Mouse (Mus musculus): Measurements from ENCODE around the gene Kpna6. TPM values are rescaled to one million over a fixed set of nuclear protein-coding genes. Genes with fewer than 3 reads are reported as not detected.

Kpna6 gene
- polyA plus RNA-seq, 1 experiment from 2014 or later = 14.9 TPM

DNA sequence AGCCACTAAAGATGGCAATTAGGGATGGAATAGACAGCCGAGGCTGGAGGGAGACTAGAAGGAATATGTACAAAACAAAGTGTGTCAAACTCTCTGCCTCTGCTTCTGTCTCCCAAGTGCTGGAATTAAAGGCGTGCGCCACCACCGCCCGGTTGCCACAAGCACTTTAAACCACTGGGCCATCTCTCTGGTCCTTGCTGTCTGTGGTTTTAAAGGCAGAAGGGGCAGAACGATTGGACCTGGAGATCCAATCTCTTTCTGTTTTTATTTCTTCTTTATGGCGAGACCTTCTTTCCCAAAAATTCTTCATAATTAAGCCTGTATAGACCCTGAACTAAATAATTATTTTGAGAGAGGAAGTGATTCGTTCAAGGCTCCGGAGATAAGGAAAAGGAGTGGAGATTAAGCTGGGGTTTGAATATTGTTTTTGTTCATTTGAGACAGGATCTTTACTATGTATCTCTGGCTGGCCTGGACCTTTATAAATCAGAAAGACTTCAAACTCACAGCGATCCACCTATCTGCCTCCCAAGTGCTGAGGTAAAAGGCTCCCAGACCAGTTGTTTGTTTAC, 397 bp upstream of the Kpna6 start:
- ATAC-seq (ENCODE audit: insufficient read depth) (0 out of 2 replicates have a peak, but pooled peaks have one; percentile 1), DNase-seq (peak; percentile 1)
- WGBS = 2% methylated on average over 10 of the region's 10 CpGs
- H3K9ac ChIP-seq = peak overlapping the region; percentile 96
- peak overlapping the region; percentile 94; the same call in 1 of the 2 replicates for H3K27ac ChIP-seq (ENCODE audit: low read depth)
- H3K27me3 ChIP-seq (ENCODE audit: insufficient read depth, low read length) = no peaks in the 10 kb centered on the region
- no peaks in the 10 kb centered on the region for H3K9me3 ChIP-seq (ENCODE audit: low read depth, low read length)
- H3K36me3 ChIP-seq (ENCODE audit: insufficient read depth) = peaks cover 32% of the 10 kb centered on the region
- peak overlapping the region; percentile 87 for H3K4me3 ChIP-seq (ENCODE audit: low read depth, low read length)
- peaks cover 7% of the 10 kb centered on the region for H3K4me1 ChIP-seq (ENCODE audit: insufficient read depth)
- no peak for TF ChIP-seq CTCF (IDR thresholded peaks at IDR 0.05; ENCODE audit: low read depth)
- H3K4me2 ChIP-seq = peak overlapping the region; percentile 91

DNA sequence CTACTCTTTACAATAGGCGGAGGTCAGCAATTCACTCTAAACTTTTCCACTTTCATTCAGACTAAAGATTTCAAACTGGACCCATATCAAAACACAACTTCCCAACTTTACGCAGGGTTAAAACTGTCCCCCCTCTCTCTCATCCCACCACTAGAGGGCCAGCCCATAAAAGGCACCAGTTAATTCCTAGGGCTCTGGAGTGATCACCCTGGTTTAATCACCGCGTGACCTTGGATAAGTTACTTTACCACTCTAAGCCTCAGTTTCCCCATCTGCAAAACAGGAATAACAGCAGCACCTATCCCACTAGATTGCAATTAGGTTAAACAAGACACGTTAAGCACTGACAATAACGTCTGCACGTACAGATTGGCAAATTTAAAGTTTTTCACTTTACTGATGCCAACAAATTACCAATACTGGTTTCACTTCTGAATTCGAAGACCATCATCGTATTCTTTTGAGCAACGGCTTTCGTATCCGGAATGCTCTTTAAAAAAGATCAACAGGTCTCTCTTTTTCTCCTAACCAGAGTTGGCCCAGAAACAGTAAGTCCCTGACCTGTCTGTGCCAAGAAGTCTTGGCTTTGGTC, 980 bp downstream of the Kpna6 start:
- ATAC-seq (ENCODE audit: insufficient read depth) (peak; percentile 63), DNase-seq (peak; percentile 83)
- WGBS = 6% methylated on average over 12 of the region's 12 CpGs
- H3K27me3 ChIP-seq (ENCODE audit: insufficient read depth, low read length) = no peaks in the 10 kb centered on the region
- peak overlapping the region; percentile 87 for H3K4me3 ChIP-seq (ENCODE audit: low read depth, low read length)
- peak overlapping the region; percentile 94 for H3K27ac ChIP-seq (ENCODE audit: low read depth)
- H3K9me3 ChIP-seq (ENCODE audit: low read depth, low read length) = no peaks in the 10 kb centered on the region
- peak overlapping the region; percentile 91 for H3K4me2 ChIP-seq
- H3K36me3 ChIP-seq (ENCODE audit: insufficient read depth) = peaks cover 23% of the 10 kb centered on the region
- H3K9ac ChIP-seq = peak overlapping the region; percentile 96
- peaks cover 7% of the 10 kb centered on the region for H3K4me1 ChIP-seq (ENCODE audit: insufficient read depth)
- peak; percentile 87 for TF ChIP-seq CTCF (IDR thresholded peaks at IDR 0.05; ENCODE audit: low read depth)

DNA sequence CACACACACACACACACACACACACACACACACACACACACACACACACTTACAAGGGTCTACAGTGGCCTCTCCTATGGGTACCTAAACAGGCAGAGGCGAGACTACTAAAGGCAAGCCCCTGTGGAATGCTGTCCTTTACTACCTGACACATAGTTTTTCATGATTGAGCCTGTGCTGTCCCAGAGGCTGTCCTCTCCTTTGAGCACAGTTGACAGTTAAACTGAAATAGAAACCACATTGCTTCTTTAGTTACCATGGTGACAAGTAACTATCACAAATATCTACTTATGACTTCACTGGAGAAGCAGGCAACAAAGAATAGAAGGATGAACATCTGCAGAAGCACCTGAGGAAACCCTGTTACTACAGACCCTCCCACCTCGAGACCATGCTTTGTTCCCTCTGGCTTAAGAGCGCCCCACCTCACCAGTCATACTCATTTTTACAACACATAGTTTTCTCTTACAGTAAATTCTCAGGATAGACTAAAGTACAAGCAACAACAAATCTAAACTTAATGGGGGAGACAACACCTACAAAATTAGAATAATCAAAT, 10.2 kb downstream of the Kpna6 start:
- H3K9me3 ChIP-seq (ENCODE audit: low read depth, low read length) = no peaks in the 10 kb centered on the region
- TF ChIP-seq CTCF (IDR thresholded peaks at IDR 0.05; ENCODE audit: low read depth) = no peak
- H3K27ac ChIP-seq (ENCODE audit: low read depth) = no peak overlapping the region
- H3K4me1 ChIP-seq (ENCODE audit: insufficient read depth) = no peaks in the 10 kb centered on the region
- peaks cover 59% of the 10 kb centered on the region for H3K36me3 ChIP-seq (ENCODE audit: insufficient read depth)
- no peak overlapping the region for H3K4me2 ChIP-seq
- DNase-seq (no peak), ATAC-seq (ENCODE audit: insufficient read depth) (no peak)
- no peak overlapping the region for H3K4me3 ChIP-seq (ENCODE audit: low read depth, low read length)
- H3K27me3 ChIP-seq (ENCODE audit: insufficient read depth, low read length) = no peaks in the 10 kb centered on the region
- 73% methylated on average over 3 of the region's 3 CpGs for WGBS
- no peak overlapping the region for H3K9ac ChIP-seq

DNA sequence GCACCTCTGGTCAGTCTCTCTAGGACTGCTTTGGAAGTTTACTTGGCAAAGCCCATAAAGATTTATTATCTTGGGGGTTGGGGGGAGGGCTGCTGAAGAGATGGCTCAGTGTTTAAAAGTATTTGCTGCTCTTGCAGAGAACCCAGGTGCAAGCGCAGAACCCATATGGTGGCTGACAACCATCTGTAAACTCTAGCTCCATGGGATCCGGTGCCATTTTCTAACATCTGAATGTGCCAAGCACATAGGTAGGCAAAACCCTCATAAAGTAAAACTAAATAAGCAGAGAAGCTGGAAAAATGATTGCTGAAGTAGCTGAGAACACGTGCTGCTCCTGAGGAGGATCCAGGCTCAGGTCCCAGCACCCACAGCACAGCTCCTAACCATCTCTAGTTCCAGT, 11.0 kb downstream of the Kpna6 start:
- Histone ChIP-seq H3K4me3 (ENCODE audit: low read depth, low read length) (no peak overlapping the region), H3K9me3 (ENCODE audit: low read depth, low read length) (no peaks in the 10 kb centered on the region), H3K36me3 (ENCODE audit: insufficient read depth) (peaks cover 63% of the 10 kb centered on the region), H3K9ac (no peak overlapping the region), H3K4me2 (no peak overlapping the region), H3K27me3 (ENCODE audit: insufficient read depth, low read length) (no peaks in the 10 kb centered on the region), H3K27ac (ENCODE audit: low read depth) (no peak overlapping the region), H3K4me1 (ENCODE audit: insufficient read depth) (no peaks in the 10 kb centered on the region)
- ATAC-seq (ENCODE audit: insufficient read depth) (no peak), DNase-seq (no peak)
- 83% methylated on average over 3 of the region's 3 CpGs for WGBS
- TF ChIP-seq CTCF (IDR thresholded peaks at IDR 0.05; ENCODE audit: low read depth) = no peak

DNA sequence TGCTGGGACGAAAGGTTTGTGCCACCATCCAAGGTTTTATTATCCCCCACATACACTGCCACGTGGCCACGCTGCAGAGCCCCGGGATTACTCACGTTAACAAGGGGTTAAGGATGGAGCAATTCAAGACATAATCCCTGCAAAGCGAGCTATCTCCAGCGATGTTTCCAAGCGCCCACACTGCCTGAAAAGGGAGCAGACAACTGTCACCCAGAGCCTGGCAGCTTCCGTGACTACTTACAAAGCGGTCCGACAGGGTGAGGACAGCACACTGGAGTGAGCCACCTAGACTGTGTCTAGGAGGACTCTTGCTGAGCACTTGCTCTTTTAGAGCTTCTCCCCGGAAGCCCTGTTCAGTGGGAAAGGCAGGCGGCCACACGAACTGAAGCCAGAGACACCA, 17.8 kb downstream of the Kpna6 start:
- no peak for ATAC-seq (ENCODE audit: insufficient read depth)
- no peak overlapping the region for H3K4me3 ChIP-seq (ENCODE audit: low read depth, low read length)
- H3K27ac ChIP-seq (ENCODE audit: low read depth) = no peak overlapping the region
- H3K9me3 ChIP-seq (ENCODE audit: low read depth, low read length) = no peaks in the 10 kb centered on the region
- no peak overlapping the region for H3K4me2 ChIP-seq
- H3K27me3 ChIP-seq (ENCODE audit: insufficient read depth, low read length) = no peaks in the 10 kb centered on the region
- TF ChIP-seq CTCF (IDR thresholded peaks at IDR 0.05; ENCODE audit: low read depth) = no peak
- H3K36me3 ChIP-seq (ENCODE audit: insufficient read depth) = peaks cover 95% of the 10 kb centered on the region
- 89% methylated on average over 14 of the region's 14 CpGs for WGBS
- H3K9ac ChIP-seq = no peak overlapping the region
- no peaks in the 10 kb centered on the region for H3K4me1 ChIP-seq (ENCODE audit: insufficient read depth)
- no peak for DNase-seq

DNA sequence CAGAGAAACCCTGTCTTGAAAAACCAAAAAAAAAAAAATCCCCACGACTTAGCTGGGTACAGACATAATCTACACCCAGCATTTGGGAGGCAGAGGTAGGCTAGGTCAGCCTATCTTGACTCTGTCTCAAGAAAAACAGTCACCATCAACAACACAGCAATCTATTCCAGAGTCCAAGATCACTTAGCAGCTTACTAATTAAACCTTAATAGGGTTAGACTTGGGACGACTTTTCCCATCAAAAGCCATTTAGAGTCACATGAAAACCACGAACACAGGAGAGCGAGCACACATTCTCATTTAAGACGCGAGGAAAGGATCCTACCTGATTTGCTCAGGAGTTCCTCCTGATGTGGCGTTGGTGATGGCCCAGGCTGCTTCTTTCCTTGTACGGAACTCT, 22.2 kb downstream of the Kpna6 start:
- WGBS = 93% methylated on average over 8 of the region's 8 CpGs
- ATAC-seq (ENCODE audit: insufficient read depth) (no peak), DNase-seq (no peak)
- H3K36me3 ChIP-seq (ENCODE audit: insufficient read depth) = peaks cover 92% of the 10 kb centered on the region
- no peak overlapping the region for H3K4me2 ChIP-seq
- no peaks in the 10 kb centered on the region for H3K9me3 ChIP-seq (ENCODE audit: low read depth, low read length)
- H3K27me3 ChIP-seq (ENCODE audit: insufficient read depth, low read length) = no peaks in the 10 kb centered on the region
- no peak overlapping the region for H3K9ac ChIP-seq
- H3K4me3 ChIP-seq (ENCODE audit: low read depth, low read length) = no peak overlapping the region
- no peak overlapping the region for H3K27ac ChIP-seq (ENCODE audit: low read depth)
- no peak for TF ChIP-seq CTCF (IDR thresholded peaks at IDR 0.05; ENCODE audit: low read depth)
- no peaks in the 10 kb centered on the region for H3K4me1 ChIP-seq (ENCODE audit: insufficient read depth)

DNA sequence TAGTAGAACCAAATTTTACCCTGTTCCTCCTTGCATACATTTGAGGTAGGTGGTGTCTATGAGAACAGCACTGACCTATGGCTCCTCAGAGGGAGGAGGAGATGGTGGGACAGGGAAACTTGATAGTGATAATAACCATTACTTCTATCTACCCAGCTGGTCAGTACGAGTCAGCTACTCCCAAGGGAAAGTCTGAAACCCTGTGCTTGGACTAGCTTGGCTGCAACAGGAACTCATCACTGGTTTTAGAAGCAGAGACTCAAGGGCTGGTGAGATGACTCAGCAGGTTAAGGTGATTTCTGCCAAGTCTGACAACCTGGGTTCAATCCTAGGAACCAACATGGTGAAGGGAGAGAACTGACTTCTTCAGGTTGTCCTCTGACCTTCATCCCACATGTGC, 23.9 kb downstream of the Kpna6 start:
- DNase-seq (no peak), ATAC-seq (ENCODE audit: insufficient read depth) (no peak)
- no peak for TF ChIP-seq CTCF (IDR thresholded peaks at IDR 0.05; ENCODE audit: low read depth)
- Histone ChIP-seq H3K9me3 (ENCODE audit: low read depth, low read length) (no peaks in the 10 kb centered on the region), H3K27ac (ENCODE audit: low read depth) (no peak overlapping the region), H3K4me1 (ENCODE audit: insufficient read depth) (no peaks in the 10 kb centered on the region), H3K4me2 (no peak overlapping the region), H3K27me3 (ENCODE audit: insufficient read depth, low read length) (no peaks in the 10 kb centered on the region), H3K36me3 (ENCODE audit: insufficient read depth) (peaks cover 90% of the 10 kb centered on the region), H3K9ac (no peak overlapping the region), H3K4me3 (ENCODE audit: low read depth, low read length) (no peak overlapping the region)
- 79% methylated on average over 1 of the region's 1 CpGs for WGBS

All from lung, embryonic 14.5 days (tissue).